Mouse (Mus musculus) cerebellum, postnatal 4 days (tissue): ENCODE data around the gene Scp2.
A peak's percentile ranks its signal among the peaks of the same experiment; 100 is the strongest.
"Not testable (repeated sequence)": the region's sequence is repeated elsewhere in the genome, so short reads cannot be mapped to it uniquely, and the experiment has no call there.

ENCODE experiments used
- DNase-seq, 2 experiments: peaks; one replicate each; pipeline ENCODE4 v3.0.0; 2022; ENCODE audit warnings: low spot score in 2 of 2, mixed read lengths in 1 of 2

Scp2 gene

GRCm38 (mm10) chr4:108144880-108145279 is at the start of gene Scp2:
Gene Scp2 (minus strand): TSS chr4:108144998.
- DNase-seq = no peak

GRCm38 (mm10) chr4:108192821-108193323 is 48.1 kb upstream of the Scp2 start:
- DNase-seq = no peak

- no peak for DNase-seq
These were observed 37.5 kb upstream of the Scp2 start for GRCm38 (mm10) chr4:108182278-108182677.

- no peak for DNase-seq
These were observed 23.3 kb upstream of the Scp2 start for GRCm38 (mm10) chr4:108168056-108168455.

GRCm38 (mm10) chr4:108166874-108167273 is 22.1 kb upstream of the Scp2 start:
- no peak for DNase-seq

GRCm38 (mm10) chr4:108165152-108165895 is 20.5 kb upstream of the Scp2 start, which contains the start of gene Echdc2:
Gene Echdc2 (plus strand): TSS chr4:108165437.
- peak in 1 of 2 experiments; percentile 32 for DNase-seq

GRCm38 (mm10) chr4:108163291-108163690 is 18.5 kb upstream of the Scp2 start:
- DNase-seq = no peak

GRCm38 (mm10) chr4:108161936-108162335 is 17.1 kb upstream of the Scp2 start:
- no peak for DNase-seq

- not testable (repeated sequence) for DNase-seq
These were observed 10.3 kb upstream of the Scp2 start for GRCm38 (mm10) chr4:108155141-108155540.

- not testable (repeated sequence) for DNase-seq
These were observed 756 bp upstream of the Scp2 start for GRCm38 (mm10) chr4:108145554-108145953.

GRCm38 (mm10) chr4:108143778-108144177 is 1.0 kb downstream of the Scp2 start:
- DNase-seq = no peak

GRCm38 (mm10) chr4:108143178-108143577 is 1.6 kb downstream of the Scp2 start:
- not testable (repeated sequence) for DNase-seq

- no peak for DNase-seq
These were observed 7.9 kb downstream of the Scp2 start for GRCm38 (mm10) chr4:108136938-108137337.

GRCm38 (mm10) chr4:108130452-108130851 is 14.3 kb downstream of the Scp2 start:
- no peak for DNase-seq

- DNase-seq = no peak
These were observed 16.5 kb downstream of the Scp2 start for GRCm38 (mm10) chr4:108128339-108128738.

GRCm38 (mm10) chr4:108127516-108127915 is 17.3 kb downstream of the Scp2 start:
- no peak for DNase-seq

- no peak for DNase-seq
These were observed 18.5 kb downstream of the Scp2 start for GRCm38 (mm10) chr4:108126260-108126659.

- no peak for DNase-seq
These were observed 20.7 kb downstream of the Scp2 start for GRCm38 (mm10) chr4:108124104-108124503.

- DNase-seq = peak; percentile 76 to 91
These were observed 26.6 kb downstream of the Scp2 start for GRCm38 (mm10) chr4:108117924-108118876.

GRCm38 (mm10) chr4:108117488-108117887 is 27.3 kb downstream of the Scp2 start:
- DNase-seq = no peak

GRCm38 (mm10) chr4:108116466-108116865 is 28.3 kb downstream of the Scp2 start:
- DNase-seq = no peak

- no peak for DNase-seq
These were observed 34.1 kb downstream of the Scp2 start for GRCm38 (mm10) chr4:108110706-108111105.
